In the genomic region with DNA sequence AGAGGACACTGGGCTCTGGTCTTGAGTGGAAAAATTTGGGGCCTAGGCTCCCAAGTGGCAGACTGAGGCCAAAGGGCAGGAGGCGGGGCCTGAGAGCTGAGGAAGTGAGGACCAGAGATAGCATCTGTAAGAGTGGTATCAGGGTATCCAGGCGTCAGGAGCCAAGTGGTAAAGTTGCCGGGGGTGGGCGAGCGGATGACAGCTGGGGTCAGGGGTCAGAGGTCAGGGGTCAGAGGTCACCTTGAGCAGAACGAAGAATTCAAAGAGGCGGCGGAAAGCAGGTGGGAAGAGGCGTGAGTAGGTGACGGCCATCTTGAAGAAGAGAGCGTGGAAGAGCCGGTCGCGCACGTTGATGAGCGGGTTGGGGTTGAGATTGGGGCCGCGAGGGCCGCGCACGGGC, we compare ENCODE assay signal across 8 mouse cellular contexts. TPM values are rescaled to one million over a fixed set of nuclear protein-coding genes. Genes with fewer than 3 reads are reported as not detected.
A peak's percentile ranks its signal among the peaks of the same experiment; 100 is the strongest.
DNase-seq lines count a peak whose midpoint lies in the region; ATAC-seq lines count a peak whose summit lies in the region.

No protein-coding gene starts in this region.

- H3K27me3 ChIP-seq in hindbrain, embryonic 16.5 days (replicated peaks; ENCODE audit: control insufficient read depth, insufficient read depth, low read length) = peaks cover 10% of the 10 kb centered on the region

- peak overlapping the region; percentile 93 for H3K9ac ChIP-seq in hindbrain, embryonic 16.5 days (ENCODE audit: low read depth, low read length)

- H3K36me3 ChIP-seq in hindbrain, embryonic 16.5 days (ENCODE audit: control insufficient read depth, insufficient read depth, low read length) = peaks cover 5% of the 10 kb centered on the region

- DNase-seq in Muller cell, postnatal 12 days (ENCODE audit: inconsistent ontology term) = peak; percentile 46
- peak; percentile 80 for DNase-seq in cerebellum, adult 8-10 months
- peak; percentile 54 to 58 for DNase-seq in frontal cortex, postnatal 25 days (ENCODE audit: low spot score in 2 of 2)
- DNase-seq in left cerebral cortex, postnatal 10 days (ENCODE audit: extremely low spot score in 1 of 2, low spot score in 2 of 2) = peak; percentile 72 to 86
- peak; percentile 81 for DNase-seq in right cerebral cortex, postnatal 14 days
- DNase-seq in urinary bladder, postnatal 36 days (ENCODE audit: low spot score in 2 of 2) = peak; percentile 43 to 70

- H3K4me2 ChIP-seq in hindbrain, embryonic 16.5 days (ENCODE audit: low read length) = peak overlapping the region; percentile 98

- no peaks in the 10 kb centered on the region for H3K9me3 ChIP-seq in hindbrain, embryonic 16.5 days (ENCODE audit: control insufficient read depth, low read length)

- H3K4me1 ChIP-seq in hindbrain, embryonic 16.5 days (ENCODE audit: control insufficient read depth, insufficient read depth, low read depth, low read length) = peaks cover 31% of the 10 kb centered on the region

- intact Hi-C loops in left cerebral cortex, postnatal 10 days (cut with DNase I) = loop anchor here (10.0 kb wide), 1 partner anchor 261 kb away; a partner anchor contains a TSS

- H3K4me3 ChIP-seq in hindbrain, embryonic 16.5 days (ENCODE audit: low read length) = peak overlapping the region; percentile 80

- under 1% methylated on average over 18 of the region's 21 CpGs for WGBS in hindbrain, embryonic 16.5 days

- ATAC-seq in hindbrain, embryonic 16.5 days = no peak
- peak; percentile 7; the same call in 1 of the 2 replicates for ATAC-seq in megakaryocyte, adult 5-6 weeks (ENCODE audit: poor library complexity, severe bottlenecking)

- peak overlapping the region; percentile 94 for H3K27ac ChIP-seq in hindbrain, embryonic 16.5 days (ENCODE audit: low read depth, low read length)

RNA-seq across cellular contexts. Expression of a gene that starts 0.5 kb away (rescaled TPM):
- polyA plus RNA-seq in hindbrain, embryonic 16.5 days (2015; fragmentation: Nextera tagmentation; extraction: Ambion mirVana) = 11.7 and 17.4 TPM in 2 replicates
- 100 to 1,000 TPM; 136 TPM for total RNA-seq in left cerebral cortex, postnatal 10 days (2021)
- total RNA-seq in megakaryocyte, adult 5-6 weeks (2015) = 51.6 and 52.2 TPM in 2 replicates
- total RNA-seq in megakaryocyte, adult 5-6 weeks (2017) = 52.1 and 53.2 TPM in 2 replicates

RNA-seq across cellular contexts. Expression of a gene that starts 4.7 kb away (rescaled TPM):
- polyA plus RNA-seq in hindbrain, embryonic 16.5 days (2015; fragmentation: Nextera tagmentation; extraction: Ambion mirVana) = 30.5 and 38.9 TPM in 2 replicates
- total RNA-seq in left cerebral cortex, postnatal 10 days (2021) = 10 to 100 TPM in 1 of 2 experiments, 1 to 10 TPM in 1; 8.9 to 12.4 TPM
- total RNA-seq in megakaryocyte, adult 5-6 weeks (2015) = 174 and 175 TPM in 2 replicates
- total RNA-seq in megakaryocyte, adult 5-6 weeks (2017) = 286 and 299 TPM in 2 replicates

RNA-seq across cellular contexts. Expression of a gene that starts 12.6 kb away (rescaled TPM):
- 4.2 and 5.1 TPM in 2 replicates for polyA plus RNA-seq in hindbrain, embryonic 16.5 days (2015; fragmentation: Nextera tagmentation; extraction: Ambion mirVana)
- 1 to 10 TPM; 8.5 to 9.8 TPM for total RNA-seq in left cerebral cortex, postnatal 10 days (2021)
- total RNA-seq in megakaryocyte, adult 5-6 weeks (2015) = 32.6 and 34.7 TPM in 2 replicates
- total RNA-seq in megakaryocyte, adult 5-6 weeks (2017) = 33.6 and 37.4 TPM in 2 replicates

RNA-seq across cellular contexts. Expression of a gene that starts 13.2 kb away (rescaled TPM):
- 0.45 and 0.46 TPM in 2 replicates for polyA plus RNA-seq in hindbrain, embryonic 16.5 days (2015; fragmentation: Nextera tagmentation; extraction: Ambion mirVana)
- under 1 TPM; 0.24 to 0.28 TPM for total RNA-seq in left cerebral cortex, postnatal 10 days (2021)
- not detected in 2 replicates for total RNA-seq in megakaryocyte, adult 5-6 weeks (2015)
- 0.18 TPM in 1 of 2 replicates, not detected in the other for total RNA-seq in megakaryocyte, adult 5-6 weeks (2017)

RNA-seq across cellular contexts. Expression of a gene that starts 23.7 kb away (rescaled TPM):
- polyA plus RNA-seq in hindbrain, embryonic 16.5 days (2015; fragmentation: Nextera tagmentation; extraction: Ambion mirVana) = 97.7 and 102 TPM in 2 replicates
- 10 to 100 TPM; 46.2 to 49.9 TPM for total RNA-seq in left cerebral cortex, postnatal 10 days (2021)
- total RNA-seq in megakaryocyte, adult 5-6 weeks (2015) = 10.6 and 15.7 TPM in 2 replicates
- total RNA-seq in megakaryocyte, adult 5-6 weeks (2017) = 7.8 TPM in 2 replicates

Comparison
In these comparisons a context has a peak if more than half of its experiments do, and no peak if none do; other contexts are left out.
1. RNA of a gene that starts 4.7 kb away (total RNA-seq): 174 to 299 TPM in megakaryocyte, adult 5-6 weeks; 8.9 to 12.4 TPM in left cerebral cortex, postnatal 10 days; every median in the first group is over 10 times any median in the second.
2. Peak in every context shown above with its lines, with median percentiles within 50 percentile points of each other: DNase-seq.